Mouse (Mus musculus) cerebellum, adult 9-11 months (tissue): ENCODE measurements at regions not wholly inside any gene's neighbourhood (a gene's known extent, or its start where the extent isn't known, plus 50 kb on each side); places are given as distances from the start of the nearest gene placed in this dataset.

Experiments used
- DNase-seq: peaks from one replicate; pipeline ENCODE4 v3.0.0; 2022

DNA sequence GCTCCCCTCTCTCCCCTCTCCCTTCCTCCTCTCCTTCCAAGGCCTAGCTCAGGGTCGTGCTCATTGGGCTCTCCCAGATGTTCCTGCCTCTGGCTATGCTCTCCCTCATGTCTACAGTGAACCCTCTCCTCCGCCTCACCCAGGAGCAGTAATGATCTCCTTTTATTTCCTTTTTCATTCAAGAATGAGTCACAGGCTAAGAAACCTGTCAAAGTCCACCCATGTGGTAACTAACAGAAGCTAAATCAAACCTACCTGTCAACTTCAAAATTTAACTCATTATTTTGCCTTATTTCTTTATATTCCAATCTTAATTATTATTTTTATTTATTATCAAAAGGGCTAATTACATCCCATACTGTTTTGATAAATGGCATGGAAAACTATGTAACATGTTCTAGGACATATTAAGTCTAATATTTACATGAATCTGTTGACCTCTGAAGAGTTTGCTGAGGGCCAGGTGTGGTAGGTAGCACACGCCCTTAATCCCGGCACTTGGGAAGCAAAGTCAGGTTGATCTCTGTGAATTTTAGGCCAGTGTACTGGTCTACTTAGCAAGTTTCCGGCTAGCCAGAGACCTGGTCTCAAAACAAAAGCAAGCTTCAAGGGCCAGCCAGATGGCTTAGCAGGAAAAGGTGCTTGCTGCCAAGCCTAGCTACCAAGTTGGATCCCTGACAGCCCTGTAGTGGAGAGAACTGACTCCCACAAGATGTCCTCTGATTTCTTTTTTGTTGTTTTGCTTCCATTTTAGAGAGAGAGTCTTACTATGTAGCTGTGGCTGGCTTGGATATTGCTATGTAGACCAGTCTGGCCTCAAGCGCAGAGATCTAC, 51.9 kb upstream of the Slc16a1 start:
- peak; percentile 95 for DNase-seq

GRCm38 (mm10) chr3:104585303-104585702, 53.2 kb upstream of the Slc16a1 start:
- no peak for DNase-seq

DNA sequence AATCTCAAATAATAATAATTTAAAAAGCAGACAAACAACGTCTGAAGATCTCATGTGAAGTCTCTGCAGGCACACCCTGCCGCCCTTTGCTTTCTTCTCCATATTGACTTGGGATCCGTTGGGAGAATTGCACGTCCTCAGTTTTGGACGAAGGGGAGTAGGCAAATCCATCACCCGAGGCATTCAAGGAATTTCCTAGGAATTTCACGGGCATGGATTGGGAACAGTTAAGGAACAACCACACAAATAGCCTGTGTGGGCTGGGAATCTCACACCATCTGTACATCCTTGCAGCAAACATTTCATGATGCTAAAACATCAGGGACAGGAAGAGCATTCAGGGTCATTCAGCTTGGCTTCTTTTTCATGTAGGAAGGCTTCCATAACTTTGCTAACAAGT, 55.2 kb upstream of the Slc16a1 start:
- DNase-seq = no peak

GRCm38 (mm10) chr3:104582521-104582920, 55.9 kb upstream of the Slc16a1 start:
- DNase-seq = no peak

DNA sequence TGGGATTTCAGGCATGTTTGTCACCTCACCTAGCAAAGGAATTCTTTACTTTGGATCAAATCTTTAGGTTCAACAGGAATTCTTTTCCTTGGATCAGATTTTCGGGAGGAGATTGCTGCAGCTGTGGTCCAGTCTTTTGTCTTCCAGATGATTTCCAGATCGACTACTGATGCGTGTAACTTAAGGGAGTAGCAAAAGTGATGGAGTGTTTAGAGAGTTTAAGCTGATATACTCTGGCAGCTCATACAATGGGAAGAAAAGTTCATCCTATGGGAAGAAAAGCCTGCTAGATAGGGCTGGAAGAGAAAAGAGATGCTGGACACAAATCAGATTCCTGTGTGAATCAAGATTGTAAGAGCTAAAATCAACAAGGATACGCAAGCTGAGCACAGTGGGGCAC, 59.3 kb upstream of the Slc16a1 start:
- DNase-seq = no peak

- DNase-seq = no peak
These were observed 60.1 kb upstream of the Slc16a1 start for GRCm38 (mm10) chr3:104578374-104578773.

DNA sequence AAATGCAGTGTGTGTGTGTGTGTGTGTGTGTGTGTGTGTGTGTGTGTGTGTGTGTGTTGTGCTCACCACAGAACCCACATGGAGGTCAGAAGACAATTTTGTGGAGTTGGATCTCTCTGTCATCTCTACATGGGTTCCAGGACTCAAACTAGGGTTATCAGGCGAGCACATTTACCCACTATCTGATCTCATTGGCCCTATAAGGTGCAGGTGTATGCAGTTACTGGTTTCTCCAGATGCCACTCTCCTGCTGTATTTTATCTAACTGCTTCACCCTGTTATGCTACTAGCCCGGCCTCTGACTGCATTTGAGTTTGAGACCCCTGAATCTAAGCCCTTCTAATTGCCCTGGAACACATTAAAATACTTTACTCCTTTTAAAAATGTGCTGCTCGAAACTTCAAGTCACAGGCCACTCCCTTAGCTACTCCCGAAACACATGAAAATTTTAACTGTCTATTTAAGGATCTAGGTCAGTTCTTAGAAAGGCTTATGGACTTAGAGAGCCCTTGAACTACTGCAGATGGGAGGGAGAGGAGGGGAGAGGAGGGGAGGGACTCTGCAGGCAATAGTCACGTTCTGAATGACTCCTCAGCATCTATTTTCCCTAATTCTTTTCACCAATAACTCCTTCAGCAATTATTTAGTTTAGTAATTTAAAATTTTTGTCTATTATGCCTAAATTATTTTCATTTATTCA, 61.1 kb upstream of the Slc16a1 start:
- no peak for DNase-seq

DNA sequence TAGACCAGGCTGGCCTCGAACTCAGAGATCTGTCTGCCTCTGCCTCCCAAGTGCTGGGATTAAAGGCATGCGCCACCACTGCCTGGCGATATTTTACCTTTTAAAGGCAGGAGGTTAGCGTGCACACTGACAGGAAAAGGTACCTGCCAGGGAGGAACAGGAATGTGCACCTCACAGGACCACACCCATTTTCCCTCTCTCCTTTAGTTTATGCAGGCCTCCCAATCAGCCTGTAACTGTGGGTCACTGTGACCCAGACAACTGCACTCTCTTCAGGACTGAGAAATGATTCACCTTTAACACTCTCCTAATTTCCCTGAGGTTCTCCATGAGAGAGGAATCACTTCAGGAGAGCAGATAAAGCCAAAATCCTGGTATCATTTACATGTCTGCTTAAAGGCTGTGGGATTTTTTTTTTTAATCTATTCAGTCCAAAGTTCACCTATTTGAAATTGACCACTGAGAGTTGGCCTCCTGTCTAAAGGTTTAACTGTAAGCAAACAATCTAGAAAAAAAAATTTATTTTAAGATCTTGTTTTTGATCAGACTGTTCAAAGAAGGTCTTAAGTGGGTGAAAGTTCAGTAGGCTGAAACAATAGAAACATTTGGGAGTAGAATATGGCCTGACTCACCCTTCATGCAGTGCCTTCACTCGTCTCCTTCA, 61.7 kb upstream of the Lrig2 start:
- no peak for DNase-seq

GRCm38 (mm10) chr3:104571935-104572631, 60.4 kb upstream of the Lrig2 start:
- DNase-seq = no peak

GRCm38 (mm10) chr3:104565423-104566230, 53.9 kb upstream of the Lrig2 start:
- DNase-seq = peak; percentile 51

DNA sequence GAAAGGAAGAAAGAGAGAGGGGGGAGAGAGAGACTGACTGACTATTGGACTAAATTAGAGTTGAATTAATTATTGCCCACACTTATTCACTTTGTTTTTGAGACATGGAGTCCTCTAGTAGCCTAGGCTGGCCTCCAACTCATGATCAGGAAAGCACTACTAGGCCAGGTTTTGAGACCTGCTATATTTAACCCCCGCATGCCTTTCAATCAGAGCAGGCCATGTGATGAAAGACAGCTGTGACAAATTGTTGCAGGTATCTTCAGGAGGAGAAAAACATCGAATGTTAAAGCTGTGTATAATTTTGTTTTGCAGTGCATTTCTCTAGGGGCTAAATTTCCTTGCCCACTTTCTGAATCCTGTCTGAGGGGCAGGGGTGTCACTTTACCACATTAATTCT, 53.1 kb upstream of the Lrig2 start:
- DNase-seq = no peak

GRCm38 (mm10) chr3:104561567-104561966, 49.8 kb upstream of the Lrig2 start:
- DNase-seq = no peak
